Comparison of ENCODE assay signal across 28 mouse cellular contexts in genomic region chr19:17238471-17238870, GRCm38 (mm10).
A peak's percentile ranks its signal among the peaks of the same experiment; 100 is the strongest.
DNase-seq lines count a peak whose midpoint lies in the region; ATAC-seq and TF ChIP-seq lines count a peak whose summit lies in the region.
"Had no signal": no experiment of that assay in that cellular context is flagged by ENCODE, and none has a peak within 500 bp of the region (broad histone marks: within the 10 kb centered on the region; RNA-seq: fewer than 3 reads in every experiment).

No protein-coding gene starts in this region.

- H3K27me3 ChIP-seq in heart, postnatal 0 days (ENCODE audit: control insufficient read depth, insufficient read depth, low read length), result no peaks in the 10 kb centered on the region
- no peaks in the 10 kb centered on the region for H3K27me3 ChIP-seq in heart, embryonic 10.5 days (ENCODE audit: insufficient read depth, poor library complexity, severe bottlenecking)
- no peaks in the 10 kb centered on the region for H3K27me3 ChIP-seq in hindbrain, embryonic 13.5 days
- H3K27me3 ChIP-seq: embryonic facial prominence, embryonic 12.5 days; liver, embryonic 12.5 days; midbrain, embryonic 15.5 days had no signal

- no peak overlapping the region for H3K9ac ChIP-seq in heart, postnatal 0 days (replicated peaks; ENCODE audit: low read depth, low read length)
- no peak overlapping the region for H3K9ac ChIP-seq in hindbrain, embryonic 13.5 days
- H3K9ac ChIP-seq: embryonic facial prominence, embryonic 12.5 days; liver, embryonic 12.5 days; liver, postnatal 0 days; midbrain, embryonic 15.5 days had no signal

- H3K9me3 ChIP-seq in heart, postnatal 0 days (replicated peaks; ENCODE audit: control insufficient read depth, low read length), result no peaks in the 10 kb centered on the region
- H3K9me3 ChIP-seq in heart, embryonic 10.5 days, result no peaks in the 10 kb centered on the region
- no peaks in the 10 kb centered on the region for H3K9me3 ChIP-seq in hindbrain, embryonic 13.5 days
- H3K9me3 ChIP-seq: forebrain, embryonic 10.5 days; hindbrain, embryonic 10.5 days; liver, embryonic 12.5 days; midbrain, embryonic 10.5 days; midbrain, embryonic 15.5 days had no signal

- TF ChIP-seq EP300 in heart, postnatal 0 days (IDR thresholded peaks at IDR 0.05; ENCODE audit: low read depth), result no peak

- peak; percentile 38 for DNase-seq in heart, postnatal 0 days (ENCODE audit: low spot score)
- DNase-seq in heart, embryonic 10.5 days (ENCODE audit: low spot score), result no peak
- peak; percentile 64 for DNase-seq in cerebellum, adult 11 months
- DNase-seq in cerebellum, adult 8-10 months, result peak; percentile 71
- DNase-seq in cerebellum, postnatal 25 days, result peak; percentile 67 to 88
- no peak for DNase-seq in thymus, postnatal 25 days
- DNase-seq: adrenal gland, postnatal 25 days; B cell, adult 2 months; embryo, embryonic 11 days; kidney, adult 18-20 months; kidney, postnatal 4 days; layer of hippocampus, postnatal 36 days; left cerebral cortex, postnatal 4 days; liver, postnatal 0 days; lung, postnatal 10 days; right cerebral cortex, postnatal 25 days; spleen, adult 18-20 months; thymus, postnatal 14 days had no signal

- no peak overlapping the region for H3K4me3 ChIP-seq in heart, postnatal 0 days (ENCODE audit: low read depth, low read length)
- no peak overlapping the region for H3K4me3 ChIP-seq in heart, embryonic 10.5 days
- no peak overlapping the region for H3K4me3 ChIP-seq in hindbrain, embryonic 13.5 days
- H3K4me3 ChIP-seq: embryonic facial prominence, embryonic 12.5 days; forebrain, embryonic 10.5 days; hindbrain, embryonic 10.5 days; liver, embryonic 12.5 days; midbrain, embryonic 10.5 days; midbrain, embryonic 15.5 days had no signal

- 22% methylated on average over 3 of the region's 3 CpGs for WGBS in heart, postnatal 0 days
- 66% methylated on average over 3 of the region's 3 CpGs for WGBS in heart, embryonic 10.5 days
- 88% methylated on average over 3 of the region's 3 CpGs for WGBS in hindbrain, embryonic 13.5 days

- no peak for ATAC-seq in heart, postnatal 0 days (ENCODE audit: insufficient read depth, low read depth)
- ATAC-seq in hindbrain, embryonic 13.5 days (ENCODE audit: low FRiP score), result no peak
- ATAC-seq: forebrain, embryonic 16.5 days; hindbrain, embryonic 16.5 days; liver, embryonic 12.5 days; liver, postnatal 0 days; midbrain, embryonic 15.5 days had no signal

- peaks cover 24% of the 10 kb centered on the region; the same call in 1 of the 2 replicates for H3K4me1 ChIP-seq in heart, postnatal 0 days (ENCODE audit: control insufficient read depth, insufficient read depth)
- H3K4me1 ChIP-seq in heart, embryonic 10.5 days, result no peaks in the 10 kb centered on the region
- no peaks in the 10 kb centered on the region for H3K4me1 ChIP-seq in hindbrain, embryonic 13.5 days (replicated peaks)
- H3K4me1 ChIP-seq: embryonic facial prominence, embryonic 12.5 days; forebrain, embryonic 10.5 days; midbrain, embryonic 10.5 days; midbrain, embryonic 15.5 days had no signal

- no peak overlapping the region for H3K27ac ChIP-seq in heart, postnatal 0 days (ENCODE audit: low read depth)
- H3K27ac ChIP-seq in heart, embryonic 10.5 days, result no peak overlapping the region
- H3K27ac ChIP-seq in hindbrain, embryonic 13.5 days, result no peak overlapping the region
- H3K27ac ChIP-seq: embryonic facial prominence, embryonic 12.5 days; forebrain, embryonic 10.5 days; hindbrain, embryonic 10.5 days; kidney, postnatal 0 days; liver, embryonic 12.5 days; midbrain, embryonic 10.5 days; midbrain, embryonic 15.5 days had no signal

- no peaks in the 10 kb centered on the region for H3K36me3 ChIP-seq in heart, postnatal 0 days (replicated peaks; ENCODE audit: control insufficient read depth, insufficient read depth, low read length)
- no peaks in the 10 kb centered on the region for H3K36me3 ChIP-seq in heart, embryonic 10.5 days
- no peaks in the 10 kb centered on the region for H3K36me3 ChIP-seq in hindbrain, embryonic 13.5 days
- H3K36me3 ChIP-seq: embryonic facial prominence, embryonic 12.5 days; forebrain, embryonic 10.5 days; hindbrain, embryonic 10.5 days; liver, embryonic 12.5 days; midbrain, embryonic 10.5 days; midbrain, embryonic 15.5 days had no signal

- no peak overlapping the region for H3K4me2 ChIP-seq in heart, postnatal 0 days (ENCODE audit: low read depth, low read length)
- no peak overlapping the region for H3K4me2 ChIP-seq in hindbrain, embryonic 13.5 days
- H3K4me2 ChIP-seq: embryonic facial prominence, embryonic 12.5 days; liver, embryonic 12.5 days; midbrain, embryonic 15.5 days had no signal

- TF ChIP-seq CTCF in heart, postnatal 0 days (IDR thresholded peaks at IDR 0.05; ENCODE audit: low read depth), result no peak

Comparison
In these comparisons a context has a peak if more than half of its experiments do, and no peak if none do; other contexts are left out.
1. DNase-seq: peak in heart, postnatal 0 days (single experiment), cerebellum, adult 11 months (single experiment), cerebellum, adult 8-10 months (single experiment) and cerebellum, postnatal 25 days (2 of 2); none in heart, embryonic 10.5 days (single experiment) and thymus, postnatal 25 days (single experiment).